Mouse (Mus musculus) testis, adult 2 months (tissue): ENCODE results near the gene Frat2.

ENCODE experiments used
- CTCF ChIP-seq: fragments of 200-500 bp; IDR thresholded peaks from 2 replicates; pipeline ENCODE4 v1.5.1; 2012; ENCODE audit warnings: low read depth, mild to moderate bottlenecking, inconsistent platforms, low read length, moderate library complexity; ENCODE audit not compliant: control insufficient read depth, insufficient read depth, insufficient replicate concordance
- POLR2A ChIP-seq: fragments of 200-500 bp; IDR thresholded peaks from 2 replicates; pipeline ENCODE4 v1.6.1; 2012; ENCODE audit warnings: low read depth, mild to moderate bottlenecking, inconsistent platforms, low read length, moderate library complexity; ENCODE audit not compliant: control insufficient read depth

- TF ChIP-seq CTCF (no peak), POLR2A (no peak)
Observed at GRCm38 (mm10) chr19:41800451-41800850, 47.5 kb downstream of the Frat2 start.
